Mouse (Mus musculus) macrophage (primary cell): ENCODE data around the gene Slc39a10. TPM values are rescaled to one million over a fixed set of nuclear protein-coding genes. Genes with fewer than 3 reads are reported as not detected.
A peak's percentile ranks its signal among the peaks of the same experiment; 100 is the strongest.

Experiments
- H3K27ac ChIP-seq: fragments of 350-480 bp; formaldehyde crosslinking; 2 replicates; pipeline ENCODE4 v1.9.0; 2021
- H3K36me3 ChIP-seq: fragments of 350-480 bp; formaldehyde crosslinking; 2 replicates; pipeline ENCODE4 v1.9.0; 2021; ENCODE audit errors: inconsistent target
- H3K4me3 ChIP-seq: fragments of 350-480 bp; formaldehyde crosslinking; 2 replicates; pipeline ENCODE4 v1.9.0; 2021; ENCODE audit errors: inconsistent target
- H3K79me2 ChIP-seq: fragments of 350-480 bp; formaldehyde crosslinking; 2 replicates; pipeline ENCODE4 v1.9.0; 2021; ENCODE audit errors: inconsistent target
- WGBS: methylation state at CpG from one replicate; pipeline ENCODE4 v1.1.7; 2026; ENCODE audit warnings: inconsistent platforms; ENCODE audit not compliant: missing documents; 5-methylcytosine and 5-hydroxymethylcytosine counted together
- polyA plus RNA-seq: library from polyadenylated mRNA; stranded (reverse); fragments of 250-400 nt; gene quantifications from 3 replicates; pipeline ENCODE4 v1.2.4, GENCODE M21; 2018; ENCODE audit warnings: inconsistent platforms
- total RNA-seq, 78 experiments: library from RNA; depleted of rRNA; stranded (reverse); fragments of 250-400 nt; gene quantifications; 1 replicate in 9 of 78; 2 replicates in 24 of 78; 3 replicates in 43 of 78; 4 replicates in 2 of 78; pipeline ENCODE4 v1.2.4; 2018; ENCODE audit warnings: inconsistent platforms in 56 of 78

The Slc39a10 gene
- 10 to 100 TPM in 10 of 26 experiments, 1 to 10 TPM in 16; 2.8 to 20.4 (median 8.8) TPM for total RNA-seq (2018; cell fraction: chromatin; rRNA removed)
- 10 to 100 TPM; 11.8 to 29.9 (median 17.4) TPM for total RNA-seq (2018; cell fraction: cytosol; rRNA removed)
- 10 to 100 TPM in 23 of 26 experiments, 1 to 10 TPM in 3; 7.8 to 32.9 (median 16.2) TPM for total RNA-seq (2018; cell fraction: nucleus; rRNA removed)
- 20.8 to 30.0 TPM (median 20.8 TPM) in 3 replicates for polyA plus RNA-seq

DNA sequence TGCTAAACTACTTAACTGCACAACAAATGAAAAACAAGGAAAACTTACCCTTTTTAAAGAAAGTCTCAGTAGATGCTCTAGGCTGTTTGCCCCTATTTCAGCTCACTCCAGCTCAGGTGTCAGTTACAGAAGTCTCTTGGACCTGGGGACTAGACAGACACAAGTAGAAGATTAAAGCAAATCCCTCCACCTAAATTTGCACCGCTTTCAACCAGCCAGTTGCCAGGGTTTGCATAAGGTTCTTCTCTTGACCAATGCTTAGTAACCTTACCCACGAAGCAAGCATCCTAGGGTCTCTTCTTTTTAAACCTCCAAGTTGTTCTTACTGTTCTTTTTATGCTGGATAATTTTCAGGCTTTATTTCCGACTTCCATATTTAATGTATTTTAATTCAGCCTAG, at the start of gene Slc39a10:
Gene Slc39a10 (minus strand): TSS at position 101 of the 400 bp plus-strand sequence.
- no peak within 1 kb of the TSS for H3K27ac ChIP-seq
- WGBS = 100% methylated on average over 3 of the region's 3 CpGs

DNA sequence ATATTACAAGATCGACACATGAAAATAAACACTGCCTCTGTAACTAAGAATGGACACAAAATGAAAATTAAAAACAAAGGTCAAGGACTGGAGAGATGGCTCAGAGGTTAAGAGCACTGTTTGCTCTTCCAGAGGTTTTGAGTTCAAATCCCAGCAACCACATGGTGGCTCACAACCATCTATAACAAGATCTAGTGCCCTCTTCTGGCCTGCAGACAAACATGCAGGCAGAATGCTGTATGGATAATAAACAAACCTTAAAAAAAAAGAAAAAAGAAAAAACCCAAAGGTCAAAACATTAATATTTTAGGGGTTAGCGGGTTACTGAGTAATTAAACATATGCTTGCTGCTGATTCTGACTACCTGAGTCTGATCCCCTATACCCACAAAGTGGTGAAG, 46.6 kb upstream of the Slc39a10 start:
- Histone ChIP-seq H3K4me3 (no peak overlapping the region), H3K79me2 (no peaks in the 10 kb centered on the region), H3K27ac (no peak overlapping the region), H3K36me3 (no peaks in the 10 kb centered on the region)
- 88% methylated on average over 2 of the region's 2 CpGs for WGBS

More for the DNA sequence above, at the start of gene Slc39a10:
- Histone ChIP-seq H3K36me3 (no peaks in the 10 kb centered on the region), H3K79me2 (no peaks in the 10 kb centered on the region), H3K4me3 (no peak within 1 kb of the TSS)

GRCm38 (mm10) chr1:46937641-46938040, 45.0 kb upstream of the Slc39a10 start:
- WGBS = 100% methylated on average over 2 of the region's 2 CpGs
- Histone ChIP-seq H3K27ac (no peak overlapping the region), H3K79me2 (no peaks in the 10 kb centered on the region), H3K4me3 (no peak overlapping the region), H3K36me3 (no peaks in the 10 kb centered on the region)

- H3K27ac ChIP-seq = no peak overlapping the region
- H3K36me3 ChIP-seq = no peaks in the 10 kb centered on the region
- H3K4me3 ChIP-seq = no peak overlapping the region
- no peaks in the 10 kb centered on the region for H3K79me2 ChIP-seq
These were observed 34.5 kb upstream of the Slc39a10 start for GRCm38 (mm10) chr1:46927104-46927503.

DNA sequence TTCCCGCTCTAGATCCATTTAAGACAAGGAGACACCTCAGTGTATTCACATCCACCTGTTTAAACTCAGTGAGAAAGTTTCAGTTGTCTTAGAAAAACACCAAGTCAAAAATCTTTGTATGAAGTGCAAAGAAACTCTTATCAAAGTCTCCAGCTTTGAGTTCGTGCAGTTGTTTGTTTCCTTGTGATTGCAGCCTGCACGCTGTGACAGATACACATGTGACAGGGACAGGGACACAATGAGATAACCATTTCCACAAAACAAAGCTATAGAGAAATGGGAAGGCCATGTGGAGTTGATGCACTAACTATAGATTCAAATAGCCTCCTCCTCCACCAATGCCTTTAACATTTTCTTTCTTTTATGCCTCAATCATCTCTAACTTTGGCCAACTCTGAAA, 33.6 kb upstream of the Slc39a10 start:
- Histone ChIP-seq H3K36me3 (no peaks in the 10 kb centered on the region), H3K4me3 (no peak overlapping the region), H3K79me2 (no peaks in the 10 kb centered on the region), H3K27ac (no peak overlapping the region)
- 86% methylated on average over 3 of the region's 3 CpGs for WGBS

DNA sequence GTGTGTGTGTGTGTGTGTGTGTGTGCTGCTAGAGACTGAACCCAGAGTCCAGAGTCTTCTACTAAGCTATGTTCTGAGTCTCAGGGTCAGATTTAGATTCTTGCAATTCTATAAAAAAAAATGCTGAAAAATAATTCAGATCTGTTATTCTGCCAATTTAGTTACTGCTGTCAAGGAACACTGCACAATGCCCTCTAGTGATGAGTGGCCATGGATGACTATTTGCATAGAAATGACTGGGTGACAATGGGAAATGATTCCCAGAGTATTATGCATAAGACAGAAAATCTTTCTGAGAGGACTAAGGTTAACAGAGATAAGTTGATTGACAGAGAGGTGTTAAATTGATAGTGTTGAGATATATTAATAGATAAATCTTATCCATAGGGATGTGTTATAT, 32.3 kb upstream of the Slc39a10 start:
- H3K27ac ChIP-seq = no peak overlapping the region
- no peaks in the 10 kb centered on the region for H3K79me2 ChIP-seq
- no peaks in the 10 kb centered on the region for H3K36me3 ChIP-seq
- H3K4me3 ChIP-seq = no peak overlapping the region

GRCm38 (mm10) chr1:46922904-46923303, 30.3 kb upstream of the Slc39a10 start:
- WGBS = 95% methylated on average over 7 of the region's 7 CpGs
- Histone ChIP-seq H3K27ac (no peak overlapping the region), H3K4me3 (no peak overlapping the region), H3K79me2 (no peaks in the 10 kb centered on the region), H3K36me3 (no peaks in the 10 kb centered on the region)

GRCm38 (mm10) chr1:46921630-46922029, 29.0 kb upstream of the Slc39a10 start:
- Histone ChIP-seq H3K79me2 (no peaks in the 10 kb centered on the region), H3K36me3 (no peaks in the 10 kb centered on the region), H3K4me3 (no peak overlapping the region), H3K27ac (peak overlapping the region; percentile 33)

DNA sequence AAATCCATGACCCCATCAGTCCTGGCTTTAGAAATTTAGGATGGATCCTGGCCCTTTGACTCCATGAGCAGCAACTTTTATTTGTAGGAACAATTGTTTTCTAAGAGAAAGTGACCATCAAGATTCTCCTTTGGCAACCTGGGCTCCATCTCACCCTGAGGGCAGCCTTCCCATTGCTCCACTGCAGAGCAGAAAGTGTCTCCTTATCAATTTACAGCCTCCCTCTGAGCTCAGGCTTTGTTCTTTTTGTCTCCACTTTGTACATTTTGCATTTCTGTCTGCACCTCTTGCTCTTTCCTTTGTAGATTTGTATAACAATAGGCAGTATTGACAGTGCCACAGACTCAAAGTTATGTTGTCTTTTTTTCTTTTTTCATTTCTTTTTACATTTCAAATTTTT, 23.6 kb upstream of the Slc39a10 start:
- Histone ChIP-seq H3K36me3 (no peaks in the 10 kb centered on the region), H3K4me3 (no peak overlapping the region), H3K79me2 (no peaks in the 10 kb centered on the region), H3K27ac (no peak overlapping the region)

DNA sequence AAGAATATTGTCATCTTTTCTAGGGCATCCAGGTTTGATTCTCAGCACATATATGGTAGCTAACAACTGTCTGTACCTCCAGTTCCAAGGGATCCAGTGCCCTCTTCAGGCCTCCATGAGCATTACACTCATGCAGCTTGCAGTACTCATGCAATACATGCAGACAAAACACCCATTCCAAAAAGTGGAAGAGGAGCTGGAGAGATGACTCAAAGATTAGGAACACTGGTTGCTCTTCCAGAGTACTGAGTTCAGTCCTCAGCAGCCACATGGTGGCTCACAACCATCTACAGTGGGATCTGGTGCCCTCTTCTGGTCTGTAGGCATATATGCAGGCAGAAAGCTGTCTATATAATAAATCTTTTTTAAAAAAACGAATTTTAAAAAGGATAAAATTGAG, 21.7 kb upstream of the Slc39a10 start:
- no peak overlapping the region for H3K4me3 ChIP-seq
- 92% methylated on average over 1 of the region's 1 CpGs for whole genome bisulfite sequencing
- no peaks in the 10 kb centered on the region for H3K79me2 ChIP-seq
- H3K36me3 ChIP-seq = no peaks in the 10 kb centered on the region
- no peak overlapping the region for H3K27ac ChIP-seq

- WGBS = 89% methylated on average over 1 of the region's 1 CpGs
These were observed 20.0 kb upstream of the Slc39a10 start for GRCm38 (mm10) chr1:46912506-46913156.

DNA sequence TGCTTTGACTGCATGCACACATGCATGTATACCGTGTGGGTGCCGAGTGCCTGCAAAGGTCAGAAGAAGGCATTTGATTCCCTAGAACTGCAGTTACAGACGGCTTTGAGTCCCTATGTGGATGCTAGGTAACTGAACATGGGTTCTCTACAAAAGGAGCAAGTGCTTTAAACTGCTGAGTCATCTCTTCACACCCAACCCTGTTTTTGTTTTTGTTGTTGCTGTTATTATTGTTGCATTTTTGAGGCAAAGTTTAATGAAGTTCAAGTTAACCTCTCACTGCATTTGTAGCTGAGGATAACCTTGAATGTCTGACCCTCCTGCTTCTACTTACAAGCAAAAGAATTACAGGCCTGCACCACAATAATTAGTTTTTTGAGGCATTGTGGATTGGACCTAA, 17.5 kb upstream of the Slc39a10 start:
- no peak overlapping the region for H3K27ac ChIP-seq
- no peaks in the 10 kb centered on the region for H3K36me3 ChIP-seq
- H3K4me3 ChIP-seq = no peak overlapping the region
- 98% methylated on average over 3 of the region's 3 CpGs for WGBS
- no peaks in the 10 kb centered on the region for H3K79me2 ChIP-seq

More at GRCm38 (mm10) chr1:46912506-46913156, 20.0 kb upstream of the Slc39a10 start:
- no peaks in the 10 kb centered on the region for H3K79me2 ChIP-seq
- no peak overlapping the region for H3K27ac ChIP-seq
- no peak overlapping the region for H3K4me3 ChIP-seq
- no peaks in the 10 kb centered on the region for H3K36me3 ChIP-seq

GRCm38 (mm10) chr1:46905706-46906105, 13.1 kb upstream of the Slc39a10 start:
- Histone ChIP-seq H3K79me2 (no peaks in the 10 kb centered on the region), H3K4me3 (no peak overlapping the region), H3K27ac (peak overlapping the region; percentile 54), H3K36me3 (no peaks in the 10 kb centered on the region)
- 0% methylated on average over 5 of the region's 5 CpGs for WGBS

DNA sequence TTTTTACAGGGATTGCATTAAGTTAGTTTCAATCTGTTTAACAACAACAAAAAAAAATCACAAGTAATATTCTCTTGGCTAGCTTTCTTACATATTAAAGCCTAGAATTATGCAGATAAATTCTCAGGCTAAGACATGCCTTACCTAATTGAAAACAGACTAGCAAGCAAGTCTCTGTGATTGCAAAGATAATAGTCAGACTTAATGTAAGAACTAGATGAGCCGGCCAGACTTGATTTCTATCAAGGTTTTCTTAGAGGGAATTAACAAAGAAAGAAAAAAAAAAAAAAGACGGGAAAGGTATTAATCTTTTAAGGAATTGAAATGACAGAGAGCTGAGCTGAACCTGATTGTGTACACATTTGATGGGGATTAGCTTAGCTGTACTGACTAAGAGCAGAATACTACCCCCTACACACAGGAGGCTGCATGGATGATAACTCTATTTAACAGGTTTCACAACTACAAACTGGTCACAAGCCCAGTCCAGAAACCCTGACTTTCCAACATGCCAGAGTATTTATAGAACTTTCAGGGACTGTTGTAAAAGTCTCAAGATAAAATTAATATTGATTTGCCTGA, 9.5 kb upstream of the Slc39a10 start:
- H3K4me3 ChIP-seq = no peak overlapping the region
- H3K79me2 ChIP-seq = no peaks in the 10 kb centered on the region
- no peak overlapping the region for H3K27ac ChIP-seq
- no peaks in the 10 kb centered on the region for H3K36me3 ChIP-seq
- WGBS = 100% methylated on average over 1 of the region's 2 CpGs

GRCm38 (mm10) chr1:46894281-46894842, 1.7 kb upstream of the Slc39a10 start:
- Histone ChIP-seq H3K27ac (peak overlapping the region; percentile 27), H3K4me3 (no peak overlapping the region; the same call in 1 of the 2 replicates), H3K36me3 (no peaks in the 10 kb centered on the region), H3K79me2 (no peaks in the 10 kb centered on the region)
- WGBS = 17% methylated on average over 7 of the region's 7 CpGs
